Mouse (Mus musculus) limb, embryonic 14.5 days (tissue): ENCODE results near the gene Omp. TPM values are rescaled to one million over a fixed set of nuclear protein-coding genes. Genes with fewer than 3 reads are reported as not detected.

Source experiments
- ATAC-seq: fragments of 200-750 bp; cut with Nextera tagmentation; 2 replicates; pipeline ENCODE4 v1.8.0; 2017; ENCODE audit warnings: low read depth, moderate number of reproducible peaks, moderate TSS enrichment; ENCODE audit not compliant: low FRiP score
- DNase-seq: peaks from one replicate; pipeline ENCODE4 v3.0.0-alpha.2; 2015; ENCODE audit warnings: low spot score
- H3K27ac ChIP-seq: fragments of 300-500 bp; sonication (generic); replicated peaks from 2 replicates; pipeline ENCODE4 v1.5.1; 2014; ENCODE audit warnings: low read depth, mild to moderate bottlenecking, low read length, moderate library complexity, mixed read lengths
- H3K27me3 ChIP-seq: fragments of 300-500 bp; sonication (generic); 2 replicates; pipeline ENCODE4 v1.6.1; 2014; ENCODE audit warnings: low read length, mixed read lengths; ENCODE audit not compliant: control insufficient read depth, insufficient read depth
- H3K36me3 ChIP-seq: fragments of 300-500 bp; sonication (generic); 2 replicates; pipeline ENCODE4 v1.6.1; 2014; ENCODE audit warnings: mild to moderate bottlenecking, low read length, moderate library complexity, mixed read lengths; ENCODE audit not compliant: control insufficient read depth, insufficient read depth
- H3K4me1 ChIP-seq: fragments of 300-500 bp; sonication (generic); 2 replicates; pipeline ENCODE4 v1.6.1; 2014; ENCODE audit warnings: antibody characterized with exemption, low read length, mixed read lengths; ENCODE audit not compliant: control insufficient read depth, insufficient read depth
- H3K4me2 ChIP-seq: fragments of 300-500 bp; sonication (generic); replicated peaks from 2 replicates; pipeline ENCODE4 v1.6.1; 2014; ENCODE audit warnings: low read depth, mild to moderate bottlenecking, low read length, moderate library complexity; ENCODE audit not compliant: severe bottlenecking
- H3K4me3 ChIP-seq: fragments of 300-500 bp; sonication (generic); replicated peaks from 2 replicates; pipeline ENCODE4 v1.5.1; 2014; ENCODE audit warnings: low read length
- H3K9ac ChIP-seq: fragments of 300-500 bp; sonication (generic); 2 replicates; pipeline ENCODE4 v1.6.1; 2014; ENCODE audit warnings: mild to moderate bottlenecking, low read depth, low read length, moderate library complexity; ENCODE audit not compliant: severe bottlenecking
- H3K9me3 ChIP-seq: fragments of 300-500 bp; sonication (generic); 2 replicates; pipeline ENCODE4 v1.6.1; 2016; ENCODE audit warnings: low read length; ENCODE audit not compliant: control insufficient read depth
- POLR2A ChIP-seq: fragments of 200-500 bp; IDR thresholded peaks from 2 replicates; pipeline ENCODE4 v1.8.0; 2012; ENCODE audit warnings: inconsistent platforms, mild to moderate bottlenecking, moderate library complexity, borderline replicate concordance; ENCODE audit not compliant: insufficient read depth, insufficient read length; ENCODE audit errors: extremely low read depth
- WGBS: fragments of 180-500 bp; shearing (Covaris S2); extraction: QIAGEN DNeasy Blood & Tissue Kit; methylation state at CpG from one replicate; pipeline ENCODE4 v1.1.7; 2014; 5-methylcytosine and 5-hydroxymethylcytosine counted together
- polyA plus RNA-seq, 2 experiments: library from polyadenylated mRNA; depleted of rRNA in 1 of 2; stranded (reverse) in 1 of 2; unstranded in 1 of 2; fragments of >200 nt; fragmentation: Nextera tagmentation in 1 of 2; extraction: Ambion mirVana in 1 of 2; gene quantifications; 2 replicates each; pipeline versions ENCODE4 v1.2.1 to v1.2.3; 2012 to 2014

Omp gene
- polyA plus RNA-seq, 2 experiments = 0.17 to 0.25 TPM

GRCm38 (mm10) chr7:98174883-98175755 lies 29.8 kb upstream of the Omp start:
- TF ChIP-seq POLR2A = no peak
- no peak for DNase-seq
- 76% methylated on average over 4 of the region's 4 CpGs for WGBS
- Histone ChIP-seq H3K36me3 (no peaks in the 10 kb centered on the region), H3K4me2 (no peak overlapping the region), H3K9me3 (no peaks in the 10 kb centered on the region), H3K9ac (no peak overlapping the region), H3K4me1 (peaks cover 12% of the 10 kb centered on the region; the same call in 1 of the 2 replicates), H3K4me3 (no peak overlapping the region), H3K27me3 (no peaks in the 10 kb centered on the region), H3K27ac (no peak overlapping the region)
- ATAC-seq = no peak

GRCm38 (mm10) chr7:98173408-98173807 lies 28.1 kb upstream of the Omp start:
- no peak for ATAC-seq
- Histone ChIP-seq H3K9me3 (no peaks in the 10 kb centered on the region), H3K4me2 (no peak overlapping the region), H3K27me3 (no peaks in the 10 kb centered on the region), H3K36me3 (no peaks in the 10 kb centered on the region), H3K27ac (no peak overlapping the region), H3K9ac (no peak overlapping the region), H3K4me3 (no peak overlapping the region), H3K4me1 (peaks cover 9% of the 10 kb centered on the region; the same call in 1 of the 2 replicates)
- DNase-seq = no peak
- 52% methylated on average over 4 of the region's 4 CpGs for WGBS
- no peak for TF ChIP-seq POLR2A

GRCm38 (mm10) chr7:98172661-98173060 lies 27.4 kb upstream of the Omp start:
- Histone ChIP-seq H3K4me1 (peaks cover 9% of the 10 kb centered on the region; the same call in 1 of the 2 replicates), H3K27ac (no peak overlapping the region), H3K9me3 (no peaks in the 10 kb centered on the region), H3K4me3 (no peak overlapping the region), H3K36me3 (no peaks in the 10 kb centered on the region), H3K4me2 (no peak overlapping the region), H3K9ac (no peak overlapping the region), H3K27me3 (no peaks in the 10 kb centered on the region)
- 79% methylated on average over 8 of the region's 8 CpGs for WGBS
- ATAC-seq (no peak), DNase-seq (no peak)
- no peak for TF ChIP-seq POLR2A

GRCm38 (mm10) chr7:98171141-98172073 lies 26.1 kb upstream of the Omp start:
- Histone ChIP-seq H3K27me3 (no peaks in the 10 kb centered on the region), H3K27ac (no peak overlapping the region), H3K9ac (no peak overlapping the region), H3K4me3 (no peak overlapping the region), H3K36me3 (no peaks in the 10 kb centered on the region), H3K4me1 (peaks cover 7% of the 10 kb centered on the region; the same call in 1 of the 2 replicates), H3K4me2 (no peak overlapping the region), H3K9me3 (no peaks in the 10 kb centered on the region)
- 38% methylated on average over 6 of the region's 6 CpGs for WGBS
- ATAC-seq (peak; percentile 39; the same call in 1 of the 2 replicates), DNase-seq (no peak)
- no peak for TF ChIP-seq POLR2A

GRCm38 (mm10) chr7:98164999-98165528 lies 19.8 kb upstream of the Omp start:
- 0 out of 2 replicates have a peak overlapping the region, but pooled peaks have one; percentile 19 for H3K27ac ChIP-seq
- H3K4me2 ChIP-seq = no peak overlapping the region
- no peak for TF ChIP-seq POLR2A
- no peaks in the 10 kb centered on the region for H3K36me3 ChIP-seq
- H3K4me1 ChIP-seq = peaks cover 16% of the 10 kb centered on the region
- DNase-seq (no peak), ATAC-seq (no peak)
- no peaks in the 10 kb centered on the region for H3K9me3 ChIP-seq
- 52% methylated on average over 10 of the region's 10 CpGs for whole genome bisulfite sequencing
- H3K27me3 ChIP-seq = no peaks in the 10 kb centered on the region
- H3K9ac ChIP-seq = no peak overlapping the region
- H3K4me3 ChIP-seq = no peak overlapping the region
